Mouse (Mus musculus) limb, embryonic 15.5 days (tissue): ENCODE results near the gene Gm7876. TPM values are rescaled to one million over a fixed set of nuclear protein-coding genes. Genes with fewer than 3 reads are reported as not detected.
"Not testable (repeated sequence)": the region's sequence is repeated elsewhere in the genome, so short reads cannot be mapped to it uniquely, and the experiment has no call there.

Experiments used
- ATAC-seq: fragments of 200-750 bp; cut with Nextera tagmentation; 2 replicates; pipeline ENCODE4 v1.8.0; 2017; ENCODE audit warnings: low read depth, moderate TSS enrichment; ENCODE audit not compliant: insufficient number of reproducible peaks, low FRiP score, low TSS enrichment
- H3K27ac ChIP-seq: fragments of 300-500 bp; sonication (generic); 2 replicates; pipeline ENCODE4 v1.5.1; 2015; ENCODE audit warnings: moderate library complexity, mild to moderate bottlenecking, inconsistent platforms
- H3K27me3 ChIP-seq: fragments of 300-500 bp; sonication (generic); 2 replicates; pipeline ENCODE4 v1.6.1; 2015; ENCODE audit warnings: inconsistent platforms
- H3K36me3 ChIP-seq: fragments of 300-500 bp; sonication (generic); 2 replicates; pipeline ENCODE4 v1.6.1; 2015; ENCODE audit warnings: inconsistent platforms
- H3K4me1 ChIP-seq: fragments of 300-500 bp; sonication (generic); 2 replicates; pipeline ENCODE4 v1.6.1; 2015; ENCODE audit warnings: inconsistent platforms
- H3K4me2 ChIP-seq: fragments of 300-500 bp; sonication (generic); 2 replicates; pipeline ENCODE4 v1.6.1; 2015; ENCODE audit warnings: mild to moderate bottlenecking, inconsistent platforms
- H3K4me3 ChIP-seq: fragments of 300-500 bp; sonication (generic); 2 replicates; pipeline ENCODE4 v1.5.1; 2015; ENCODE audit warnings: mild to moderate bottlenecking, inconsistent platforms
- H3K9ac ChIP-seq: fragments of 300-500 bp; sonication (generic); 2 replicates; pipeline ENCODE4 v1.6.1; 2015; ENCODE audit warnings: inconsistent platforms
- H3K9me3 ChIP-seq: fragments of 300-500 bp; sonication (generic); 2 replicates; pipeline ENCODE4 v1.6.1; 2016; ENCODE audit warnings: inconsistent platforms
- WGBS: fragments of 180-500 bp; shearing (Covaris S2); methylation state at CpG from one replicate; pipeline ENCODE4 v1.1.7; 2015; 5-methylcytosine and 5-hydroxymethylcytosine counted together
- polyA plus RNA-seq: library from polyadenylated mRNA; unstranded; fragments of >200 nt; fragmentation: Nextera tagmentation; extraction: Ambion mirVana; gene quantifications from 2 replicates; pipeline ENCODE4 v1.2.1, GENCODE M21; 2015

Gene Gm7876
- not detected in 2 replicates for polyA plus RNA-seq

DNA sequence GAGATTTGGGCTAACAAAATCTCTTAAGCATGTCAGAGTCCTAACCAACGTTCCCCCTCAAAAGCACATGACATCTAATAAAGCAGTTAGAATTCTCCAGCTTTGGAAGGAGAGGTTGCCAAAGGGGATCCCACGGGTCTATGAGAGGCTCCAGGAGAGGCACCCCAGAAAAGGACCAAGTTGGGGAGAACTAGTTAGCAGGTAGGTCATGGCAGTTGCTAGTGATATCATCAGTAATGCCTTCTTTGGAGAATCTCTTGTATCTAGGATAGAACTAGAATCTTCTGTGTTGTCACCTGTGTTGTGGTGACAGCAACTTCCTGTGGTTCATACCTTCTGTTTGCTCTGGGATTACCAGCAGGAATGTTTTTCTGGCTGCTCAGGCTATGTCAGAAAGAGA lies at the start of gene Gm7876:
Gene Gm7876, plus strand, starts transcription at position 301 of the 400 bp plus-strand sequence.
- H3K27me3 ChIP-seq, H3K9ac ChIP-seq, H3K9me3 ChIP-seq, ATAC-seq, H3K4me1 ChIP-seq, H3K4me2 ChIP-seq, H3K4me3 ChIP-seq, H3K36me3 ChIP-seq, H3K27ac ChIP-seq: not testable (repeated sequence)
- 75% methylated on average over 1 of the region's 2 CpGs for WGBS

DNA sequence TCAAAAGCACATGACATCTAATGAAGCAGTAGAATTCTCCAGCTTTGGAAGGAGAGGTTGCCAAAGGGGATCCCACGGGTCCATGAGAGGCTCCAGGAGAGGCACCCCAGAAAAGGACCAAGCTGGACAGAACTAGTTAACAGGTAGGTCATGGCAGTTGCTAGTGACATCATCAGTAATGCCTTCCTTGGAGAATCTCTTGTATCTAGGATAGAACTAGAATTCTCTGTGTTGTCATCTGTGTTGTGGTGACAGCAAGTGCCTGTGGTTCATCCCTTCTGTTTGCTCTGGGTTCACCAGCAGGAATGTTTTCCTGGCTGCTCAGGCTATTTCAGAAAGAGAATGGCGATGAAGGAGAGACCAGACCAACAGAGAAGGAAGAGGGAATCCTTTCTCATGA lies 45.1 kb upstream of the Gm7876 start, which contains the start of gene Gm3239:
Gene Gm3239, plus strand, starts transcription at position 301 of the 400 bp plus-strand sequence.
- WGBS: no CpG with 5 or more reads among the region's 2 CpGs
- H3K4me3 ChIP-seq, H3K9me3 ChIP-seq, H3K27ac ChIP-seq, H3K36me3 ChIP-seq, H3K27me3 ChIP-seq, H3K9ac ChIP-seq, H3K4me1 ChIP-seq, H3K4me2 ChIP-seq, ATAC-seq: not testable (repeated sequence)

DNA sequence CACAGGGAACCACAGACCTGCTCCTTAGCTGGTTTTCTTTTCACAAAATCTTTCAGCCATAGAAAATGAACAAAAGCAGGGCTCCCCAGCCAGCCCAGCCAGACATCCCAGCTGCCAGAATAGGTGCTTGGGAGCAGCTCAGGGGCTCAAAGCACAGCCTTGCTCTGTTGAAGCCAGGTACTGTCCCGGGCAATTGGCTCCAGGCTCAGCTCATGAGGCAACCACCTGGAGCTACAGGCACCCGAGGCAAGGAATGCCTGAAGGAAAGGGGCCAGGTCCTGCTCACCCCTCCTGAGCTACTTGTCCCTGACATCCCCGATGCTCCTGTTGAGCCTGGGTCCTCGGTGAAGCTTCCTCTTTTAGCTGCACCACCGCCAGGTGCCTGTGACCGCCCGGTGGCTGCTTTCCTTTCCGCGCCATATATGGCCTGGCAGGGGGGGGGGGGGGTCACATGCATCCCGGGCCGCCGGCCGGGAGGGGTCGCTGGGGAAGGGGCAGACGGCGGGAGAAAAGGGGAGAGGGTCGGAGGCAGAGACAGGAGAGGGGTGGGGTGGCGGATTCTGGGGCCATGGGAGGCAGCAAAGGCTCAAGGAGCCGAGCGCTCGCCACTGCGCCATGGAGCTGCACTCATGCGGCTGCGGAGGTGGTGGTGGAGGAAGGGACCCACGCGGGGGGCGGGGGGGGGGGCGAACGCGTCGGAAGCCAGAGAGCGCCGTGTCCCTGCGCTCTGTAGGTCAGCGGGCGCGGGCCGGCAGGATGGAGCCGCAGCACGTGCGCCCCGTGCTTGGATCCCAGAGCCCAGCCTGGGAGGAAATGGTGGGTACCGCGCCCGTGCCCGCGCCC lies 17.2 kb downstream of the Gm7876 start, which contains the start of gene Gm3252:
Gene Gm3252, plus strand, starts transcription at position 738 of the 843 bp plus-strand sequence.
- H3K4me2 ChIP-seq: peak within 1 kb of the TSS; percentile 38
- H3K4me1 ChIP-seq, H3K9me3 ChIP-seq, ATAC-seq, H3K9ac ChIP-seq, H3K27me3 ChIP-seq, H3K27ac ChIP-seq, H3K36me3 ChIP-seq: not testable (repeated sequence)
- 2% methylated on average over 6 of the region's 47 CpGs for WGBS
- H3K4me3 ChIP-seq: peak within 1 kb of the TSS; percentile 26

Other genes with a start within 250 kb of the Gm7876 start
- gene Gm3182, start 227.5 kb upstream of the Gm7876 start, polyA plus RNA-seq: not detected in 2 replicates
- not detected in 2 replicates for gene Gm3047, start 153.8 kb upstream of the Gm7876 start, polyA plus RNA-seq
- not detected in 2 replicates for gene Gm8159, start 76.9 kb upstream of the Gm7876 start, polyA plus RNA-seq
- gene Gm3239, start 45.0 kb upstream of the Gm7876 start, polyA plus RNA-seq: not detected in 2 replicates
- 0.14 TPM in 1 of 2 replicates, not detected in the other for gene Gm3252, start 17.5 kb downstream of the Gm7876 start, polyA plus RNA-seq
- gene Gm9602, start 67.1 kb downstream of the Gm7876 start, polyA plus RNA-seq: not detected in 2 replicates
- gene Gm3269, start 128.9 kb downstream of the Gm7876 start, polyA plus RNA-seq: not detected in 2 replicates
- 0.31 and 0.47 TPM in 2 replicates for gene Gm3264, start 146.3 kb downstream of the Gm7876 start, polyA plus RNA-seq
- not detected in 2 replicates for gene Gm3278, start 183.2 kb downstream of the Gm7876 start, polyA plus RNA-seq